Mouse (Mus musculus) lung, embryonic 14.5 days (tissue): ENCODE measurements around the gene Slc30a4. TPM values are rescaled to one million over a fixed set of nuclear protein-coding genes. Genes with fewer than 3 reads are reported as not detected.
A peak's percentile ranks its signal among the peaks of the same experiment; 100 is the strongest.

Experiments
- ATAC-seq: fragments of 200-750 bp; cut with Nextera tagmentation; 2 replicates; pipeline ENCODE4 v1.8.0; 2017; ENCODE audit warnings: mild to moderate bottlenecking, moderate TSS enrichment, moderate library complexity; ENCODE audit not compliant: insufficient read depth
- DNase-seq: peaks from one replicate; pipeline ENCODE4 v3.0.0-alpha.2; 2015
- H3K27ac ChIP-seq: fragments of 300-500 bp; sonication (generic); 2 replicates; pipeline ENCODE4 v1.5.1; 2014; ENCODE audit warnings: low read depth, mild to moderate bottlenecking, moderate library complexity
- H3K27me3 ChIP-seq: fragments of 300-500 bp; sonication (generic); 2 replicates; pipeline ENCODE4 v1.6.1; 2014; ENCODE audit warnings: low read length, control low read depth; ENCODE audit not compliant: insufficient read depth
- H3K36me3 ChIP-seq: fragments of 300-500 bp; sonication (generic); 2 replicates; pipeline ENCODE4 v1.6.1; 2014; ENCODE audit warnings: control low read depth; ENCODE audit not compliant: insufficient read depth
- H3K4me1 ChIP-seq: fragments of 300-500 bp; sonication (generic); 2 replicates; pipeline ENCODE4 v1.6.1; 2014; ENCODE audit warnings: antibody characterized with exemption, control low read depth; ENCODE audit not compliant: insufficient read depth
- H3K4me2 ChIP-seq: fragments of 300-500 bp; sonication (generic); 2 replicates; pipeline ENCODE4 v1.6.1; 2014; ENCODE audit warnings: mild to moderate bottlenecking
- H3K4me3 ChIP-seq: fragments of 300-500 bp; sonication (generic); 2 replicates; pipeline ENCODE4 v1.5.1; 2014; ENCODE audit warnings: low read depth, low read length
- H3K9ac ChIP-seq: fragments of 300-500 bp; sonication (generic); 2 replicates; pipeline ENCODE4 v1.6.1; 2014
- H3K9me3 ChIP-seq: fragments of 300-500 bp; sonication (generic); 2 replicates; pipeline ENCODE4 v1.6.1; 2016; ENCODE audit warnings: low read depth, low read length, control low read depth
- CTCF ChIP-seq: IDR thresholded peaks from 2 replicates; pipeline ENCODE4 v1.5.1; 2016; ENCODE audit warnings: antibody characterized with exemption, low read depth
- WGBS: fragments of 180-500 bp; shearing (Covaris S2); extraction: QIAGEN DNeasy Blood & Tissue Kit; methylation state at CpG from one replicate; pipeline ENCODE4 v1.1.7; 2014; 5-methylcytosine and 5-hydroxymethylcytosine counted together
- microRNA counts: library from miRNA; unstranded; fragments of <30 nt; microRNA quantifications from one replicate; lab custom pipeline; 2016
- microRNA-seq: library from miRNA; unstranded; fragments of <30 nt; microRNA quantifications from one replicate; pipeline ENCODE4, GENCODE M21; 2016; ENCODE audit warnings: borderline number of aligned reads
- polyA plus RNA-seq: library from polyadenylated mRNA; unstranded; fragments of >200 nt; fragmentation: Nextera tagmentation; extraction: Ambion mirVana; gene quantifications from 2 replicates; pipeline ENCODE4 v1.2.1, GENCODE M21; 2014

Gene Slc30a4
- polyA plus RNA-seq, 1 experiment from 2014 or later, result 11.1 TPM

- peak; percentile 85 for DNase-seq
- peaks cover 17% of the 10 kb centered on the region for H3K36me3 ChIP-seq
- peak overlapping the region; percentile 34 for H3K4me3 ChIP-seq
- H3K4me1 ChIP-seq, result no peaks in the 10 kb centered on the region
- H3K9me3 ChIP-seq, result no peaks in the 10 kb centered on the region
- TF ChIP-seq CTCF, result peak; percentile 96
- peak; percentile 77 for ATAC-seq
- H3K27ac ChIP-seq, result no peak overlapping the region
- peak overlapping the region; percentile 66 for H3K4me2 ChIP-seq
- H3K27me3 ChIP-seq, result peaks cover 16% of the 10 kb centered on the region
- H3K9ac ChIP-seq, result peak overlapping the region; percentile 33; the same call in 1 of the 2 replicates
- 1% methylated on average over 36 of the region's 36 CpGs for WGBS
Measured at GRCm38 (mm10) chr2:122637526-122637997, 64.9 kb downstream of the Slc30a4 start.

DNA sequence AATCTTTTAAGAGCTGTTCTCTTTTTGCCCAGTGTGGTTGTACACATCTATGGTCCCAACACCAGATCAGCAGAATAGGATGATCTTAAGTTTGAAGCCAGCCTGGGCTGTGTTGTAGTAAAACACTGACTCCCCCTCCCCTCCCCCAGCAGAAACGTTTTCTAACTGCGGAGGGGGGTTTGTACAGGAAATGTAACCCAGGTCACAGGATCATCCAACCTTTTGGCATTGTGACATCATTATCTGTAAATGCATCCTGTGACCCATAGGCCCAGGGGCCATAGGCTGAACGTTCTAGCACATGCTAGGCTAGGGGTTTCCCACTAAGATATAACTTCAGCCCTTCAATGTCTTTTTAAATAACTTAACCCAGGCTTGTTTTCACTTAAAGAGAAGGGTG is 65.8 kb downstream of the Slc30a4 start, which contains the start of gene AA467197:
Gene AA467197 (plus strand): TSS at position 301 of the 400 bp plus-strand sequence.
- no peak within 1 kb of the TSS for H3K27ac ChIP-seq
- H3K9me3 ChIP-seq, result no peaks in the 10 kb centered on the region
- H3K4me1 ChIP-seq, result no peaks in the 10 kb centered on the region
- peak within 1 kb of the TSS; percentile 34 for H3K4me3 ChIP-seq
- TF ChIP-seq CTCF, result no peak
- DNase-seq (no peak), ATAC-seq (no peak)
- peaks cover 21% of the 10 kb centered on the region for H3K36me3 ChIP-seq
- H3K4me2 ChIP-seq, result peak within 1 kb of the TSS; percentile 66
- H3K9ac ChIP-seq, result peak within 1 kb of the TSS; percentile 33; the same call in 1 of the 2 replicates
- H3K27me3 ChIP-seq, result peaks cover 16% of the 10 kb centered on the region
- 42% methylated on average over 3 of the region's 3 CpGs for WGBS

MicroRNA genes within 50 kb of the gene (microRNA counts, 519-probe panel; counts per million panel counts)
- 30.5 counts per million for microRNA mmu-miR-147 (lab: Ali Mortazavi, UCI)

Small RNA genes within 50 kb of the gene (microRNA-seq; reads per million reads assigned to microRNA genes)
- 6.4 reads per million, percentile 21 among the genes with 10 or more reads in this experiment for gene Mir147

Other genes with a start within 250 kb of the Slc30a4 start
- gene Gm14085, start 217.7 kb downstream of the Slc30a4 start, polyA plus RNA-seq, result not detected in 2 replicates
- gene Gatm, start 91.4 kb downstream of the Slc30a4 start, polyA plus RNA-seq, result 6.1 and 6.9 TPM in 2 replicates
- not detected in 2 replicates for gene AA467197, start 65.7 kb downstream of the Slc30a4 start, polyA plus RNA-seq
- gene Bloc1s6, start 35.8 kb upstream of the Slc30a4 start, polyA plus RNA-seq, result 40.6 and 43.3 TPM in 2 replicates
- gene Sqor, start 62.6 kb upstream of the Slc30a4 start, polyA plus RNA-seq, result 5.6 and 6.3 TPM in 2 replicates